Mouse (Mus musculus): Measurements from ENCODE around the gene Lancl1. TPM values are rescaled to one million over a fixed set of nuclear protein-coding genes. Genes with fewer than 3 reads are reported as not detected.

Lancl1 gene
- total and polyA plus RNA-seq, 2 experiments, result 25.5 to 39.2 TPM

- no peak for DNase-seq (ENCODE audit: extremely low read depth, low read depth, low spot score)
- Histone ChIP-seq H3K27me3 (ENCODE audit: control insufficient read depth, insufficient read depth, low read length) (no peaks in the 10 kb centered on the region), H3K79me2 (ENCODE audit: control insufficient read depth, insufficient read depth, low read length) (no peaks in the 10 kb centered on the region), H3K36me3 (ENCODE audit: control insufficient read depth, insufficient read depth, low read length) (no peaks in the 10 kb centered on the region), H3K4me1 (ENCODE audit: control insufficient read depth, insufficient read depth, low read length) (peaks cover 11% of the 10 kb centered on the region), H3K27ac (replicated peaks; ENCODE audit: insufficient read depth, low read depth, low read length) (no peak overlapping the region), H3K9ac (ENCODE audit: low read depth, low read length) (no peak overlapping the region), H3K4me3 (ENCODE audit: insufficient read depth, low read depth, low read length) (no peak overlapping the region)
- WGBS, result 89% methylated on average over 3 of the region's 3 CpGs
- TF ChIP-seq POLR2A (IDR thresholded peaks at IDR 0.05; ENCODE audit: extremely low read depth, insufficient read depth, low read length), result no peak
- TF ChIP-seq CTCF (IDR thresholded peaks at IDR 0.05; ENCODE audit: low read depth, low read length), result no peak
Measured at GRCm38 (mm10) chr1:67000484-67000883, 38.2 kb downstream of the Lancl1 start.

- Histone ChIP-seq H3K4me1 (ENCODE audit: control insufficient read depth, insufficient read depth, low read length) (peaks cover 11% of the 10 kb centered on the region), H3K27ac (replicated peaks; ENCODE audit: insufficient read depth, low read depth, low read length) (no peak overlapping the region), H3K9ac (ENCODE audit: low read depth, low read length) (no peak overlapping the region), H3K79me2 (ENCODE audit: control insufficient read depth, insufficient read depth, low read length) (no peaks in the 10 kb centered on the region), H3K4me3 (ENCODE audit: insufficient read depth, low read depth, low read length) (no peak overlapping the region), H3K36me3 (ENCODE audit: control insufficient read depth, insufficient read depth, low read length) (no peaks in the 10 kb centered on the region), H3K27me3 (ENCODE audit: control insufficient read depth, insufficient read depth, low read length) (no peaks in the 10 kb centered on the region)
- 38% methylated on average over 1 of the region's 1 CpGs for WGBS
- peak; percentile 96 for DNase-seq (ENCODE audit: extremely low read depth, low read depth, low spot score)
- TF ChIP-seq CTCF (IDR thresholded peaks at IDR 0.05; ENCODE audit: low read depth, low read length), result no peak
- TF ChIP-seq POLR2A (IDR thresholded peaks at IDR 0.05; ENCODE audit: extremely low read depth, insufficient read depth, low read length), result no peak
Measured at GRCm38 (mm10) chr1:66998601-66999000, 40.1 kb downstream of the Lancl1 start.

- Histone ChIP-seq H3K36me3 (ENCODE audit: control insufficient read depth, insufficient read depth, low read length) (no peaks in the 10 kb centered on the region), H3K27ac (replicated peaks; ENCODE audit: insufficient read depth, low read depth, low read length) (no peak overlapping the region), H3K4me1 (ENCODE audit: control insufficient read depth, insufficient read depth, low read length) (peaks cover 11% of the 10 kb centered on the region), H3K4me3 (ENCODE audit: insufficient read depth, low read depth, low read length) (no peak overlapping the region), H3K9ac (ENCODE audit: low read depth, low read length) (no peak overlapping the region), H3K79me2 (ENCODE audit: control insufficient read depth, insufficient read depth, low read length) (no peaks in the 10 kb centered on the region), H3K27me3 (ENCODE audit: control insufficient read depth, insufficient read depth, low read length) (no peaks in the 10 kb centered on the region)
- WGBS, result 82% methylated on average over 4 of the region's 4 CpGs
- DNase-seq (ENCODE audit: extremely low read depth, low read depth, low spot score), result no peak
- no peak for TF ChIP-seq CTCF (IDR thresholded peaks at IDR 0.05; ENCODE audit: low read depth, low read length)
- TF ChIP-seq POLR2A (IDR thresholded peaks at IDR 0.05; ENCODE audit: extremely low read depth, insufficient read depth, low read length), result no peak
Measured at GRCm38 (mm10) chr1:66998188-66998587, 40.5 kb downstream of the Lancl1 start.

GRCm38 (mm10) chr1:66996819-66997218 lies 41.9 kb downstream of the Lancl1 start:
- Histone ChIP-seq H3K27ac (replicated peaks; ENCODE audit: insufficient read depth, low read depth, low read length) (no peak overlapping the region), H3K4me3 (ENCODE audit: insufficient read depth, low read depth, low read length) (no peak overlapping the region), H3K9ac (ENCODE audit: low read depth, low read length) (no peak overlapping the region), H3K79me2 (ENCODE audit: control insufficient read depth, insufficient read depth, low read length) (no peaks in the 10 kb centered on the region), H3K27me3 (ENCODE audit: control insufficient read depth, insufficient read depth, low read length) (no peaks in the 10 kb centered on the region), H3K4me1 (ENCODE audit: control insufficient read depth, insufficient read depth, low read length) (peaks cover 9% of the 10 kb centered on the region), H3K36me3 (ENCODE audit: control insufficient read depth, insufficient read depth, low read length) (no peaks in the 10 kb centered on the region)
- DNase-seq (ENCODE audit: extremely low read depth, low read depth, low spot score), result no peak
- no peak for TF ChIP-seq POLR2A (IDR thresholded peaks at IDR 0.05; ENCODE audit: extremely low read depth, insufficient read depth, low read length)
- TF ChIP-seq CTCF (IDR thresholded peaks at IDR 0.05; ENCODE audit: low read depth, low read length), result no peak
- 93% methylated on average over 2 of the region's 2 CpGs for WGBS

GRCm38 (mm10) chr1:66992764-66993163 lies 45.9 kb downstream of the Lancl1 start:
- TF ChIP-seq POLR2A (IDR thresholded peaks at IDR 0.05; ENCODE audit: extremely low read depth, insufficient read depth, low read length) (no peak), CTCF (IDR thresholded peaks at IDR 0.05; ENCODE audit: low read depth, low read length) (peak; percentile 59)
- H3K9ac ChIP-seq (ENCODE audit: low read depth, low read length), result no peak overlapping the region
- no peak overlapping the region for H3K4me3 ChIP-seq (ENCODE audit: insufficient read depth, low read depth, low read length)
- H3K27ac ChIP-seq (replicated peaks; ENCODE audit: insufficient read depth, low read depth, low read length), result no peak overlapping the region
- DNase-seq (ENCODE audit: extremely low read depth, low read depth, low spot score), result peak; percentile 69
- no peaks in the 10 kb centered on the region for H3K36me3 ChIP-seq (ENCODE audit: control insufficient read depth, insufficient read depth, low read length)
- no peaks in the 10 kb centered on the region for H3K79me2 ChIP-seq (ENCODE audit: control insufficient read depth, insufficient read depth, low read length)
- no peaks in the 10 kb centered on the region for H3K4me1 ChIP-seq (ENCODE audit: control insufficient read depth, insufficient read depth, low read length)
- no peaks in the 10 kb centered on the region for H3K27me3 ChIP-seq (ENCODE audit: control insufficient read depth, insufficient read depth, low read length)

GRCm38 (mm10) chr1:66987558-66988190 lies 51.0 kb downstream of the Lancl1 start:
- TF ChIP-seq POLR2A (IDR thresholded peaks at IDR 0.05; ENCODE audit: extremely low read depth, insufficient read depth, low read length) (no peak), CTCF (IDR thresholded peaks at IDR 0.05; ENCODE audit: low read depth, low read length) (no peak)
- Histone ChIP-seq H3K4me1 (ENCODE audit: control insufficient read depth, insufficient read depth, low read length) (no peaks in the 10 kb centered on the region), H3K27ac (replicated peaks; ENCODE audit: insufficient read depth, low read depth, low read length) (no peak overlapping the region), H3K79me2 (ENCODE audit: control insufficient read depth, insufficient read depth, low read length) (no peaks in the 10 kb centered on the region), H3K4me3 (ENCODE audit: insufficient read depth, low read depth, low read length) (no peak overlapping the region), H3K36me3 (ENCODE audit: control insufficient read depth, insufficient read depth, low read length) (no peaks in the 10 kb centered on the region), H3K9ac (ENCODE audit: low read depth, low read length) (no peak overlapping the region), H3K27me3 (ENCODE audit: control insufficient read depth, insufficient read depth, low read length) (no peaks in the 10 kb centered on the region)
- 76% methylated on average over 18 of the region's 18 CpGs for WGBS
- no peak for DNase-seq (ENCODE audit: extremely low read depth, low read depth, low spot score)
